Mouse (Mus musculus): ENCODE data around the gene Psma3.

DNA sequence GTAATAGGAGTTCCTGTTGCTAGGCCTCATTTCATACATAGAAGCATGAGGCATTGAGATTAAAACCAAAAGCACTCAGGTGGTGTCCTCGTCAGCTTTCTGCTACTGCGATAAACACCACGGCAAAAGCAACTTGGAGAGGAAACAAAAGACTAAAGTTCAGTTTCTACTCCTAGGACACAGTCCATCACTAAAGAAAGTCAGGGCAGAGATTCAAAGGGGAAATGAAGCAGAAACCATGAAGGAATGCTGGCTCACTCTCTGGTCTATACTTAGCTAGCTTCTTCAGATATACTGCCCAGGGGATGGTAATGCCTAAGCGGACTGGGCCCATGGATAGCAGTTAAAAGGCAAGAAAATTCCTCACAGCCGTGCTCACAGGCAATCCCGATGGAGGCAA, 27.0 kb downstream of the Psma3 start:
- TF ChIP-seq GATA1 (IDR thresholded peaks at IDR 0.05; ENCODE audit: borderline replicate concordance, low read length), result no peak
- TF ChIP-seq FLI1 (IDR thresholded peaks at IDR 0.05; ENCODE audit: low read length), result no peak
